Mouse (Mus musculus) left cerebral cortex, adult 9 months (tissue): ENCODE measurements around the gene Cdh6.

Experiments
- DNase-seq, 2 experiments: peaks; one replicate each; pipeline ENCODE4 v3.0.0; 2022; ENCODE audit warnings: low spot score in 2 of 2

Cdh6 gene

GRCm38 (mm10) chr15:13173071-13173778 is at the start of gene Cdh6:
Gene Cdh6 (minus strand): TSS chr15:13173675.
- peak in 1 of 2 experiments; percentile 53 for DNase-seq

- no peak for DNase-seq
Observed at GRCm38 (mm10) chr15:13219727-13220454, 46.4 kb upstream of the Cdh6 start.

- no peak for DNase-seq
Observed at GRCm38 (mm10) chr15:13217800-13218199, 44.3 kb upstream of the Cdh6 start.

- DNase-seq, result no peak
Observed at GRCm38 (mm10) chr15:13217161-13217560, 43.7 kb upstream of the Cdh6 start.

DNA sequence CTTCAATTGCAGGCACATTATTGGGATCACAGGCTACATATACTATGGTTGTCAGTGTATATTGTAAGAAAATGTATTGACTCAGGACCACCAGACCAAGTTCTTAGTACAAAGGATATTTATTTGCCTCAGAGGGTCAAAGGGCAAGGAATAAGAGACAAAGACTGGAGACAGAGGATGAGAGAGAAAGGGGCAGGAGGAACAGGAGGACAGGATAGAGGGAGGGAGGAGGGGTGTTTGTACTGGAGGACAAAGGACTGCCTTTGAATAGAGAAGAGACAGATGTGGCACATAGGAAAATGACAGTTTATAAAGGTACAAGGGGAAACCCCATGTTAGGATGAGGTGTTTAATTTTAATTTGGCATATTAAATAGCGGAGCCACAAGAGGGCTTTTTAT is 39.5 kb upstream of the Cdh6 start:
- no peak for DNase-seq

DNA sequence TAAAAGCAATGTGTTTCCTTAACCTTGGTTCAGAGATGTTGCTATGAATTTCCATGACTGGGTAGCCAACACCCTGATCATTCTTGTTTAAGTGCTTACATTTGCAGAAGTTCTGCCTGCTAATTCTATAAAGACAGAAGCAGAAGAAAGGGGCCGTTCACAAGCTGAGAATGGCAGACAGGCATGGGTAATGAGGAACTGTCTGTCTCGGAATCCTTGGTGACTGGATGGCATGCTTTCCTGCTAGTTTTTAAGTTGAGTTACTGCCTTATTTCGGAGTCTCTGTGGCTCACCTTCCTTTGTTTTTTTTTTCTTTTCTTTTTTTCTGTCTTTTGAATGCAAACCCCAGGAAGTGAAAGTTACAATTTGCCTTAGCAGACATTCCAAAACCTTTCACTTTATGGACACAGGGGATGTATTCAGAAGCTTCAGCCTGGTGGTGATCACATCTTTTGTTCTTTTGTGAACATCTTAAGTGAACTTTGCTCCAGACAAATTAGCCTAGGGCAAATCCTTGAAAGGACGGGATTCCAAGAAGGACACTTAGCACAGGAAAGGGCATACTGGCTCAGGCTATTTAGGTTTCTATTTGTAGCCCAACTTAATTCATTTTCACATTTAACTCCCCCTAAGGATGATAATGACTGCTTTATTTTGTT is 38.7 kb upstream of the Cdh6 start:
- DNase-seq, result no peak

DNA sequence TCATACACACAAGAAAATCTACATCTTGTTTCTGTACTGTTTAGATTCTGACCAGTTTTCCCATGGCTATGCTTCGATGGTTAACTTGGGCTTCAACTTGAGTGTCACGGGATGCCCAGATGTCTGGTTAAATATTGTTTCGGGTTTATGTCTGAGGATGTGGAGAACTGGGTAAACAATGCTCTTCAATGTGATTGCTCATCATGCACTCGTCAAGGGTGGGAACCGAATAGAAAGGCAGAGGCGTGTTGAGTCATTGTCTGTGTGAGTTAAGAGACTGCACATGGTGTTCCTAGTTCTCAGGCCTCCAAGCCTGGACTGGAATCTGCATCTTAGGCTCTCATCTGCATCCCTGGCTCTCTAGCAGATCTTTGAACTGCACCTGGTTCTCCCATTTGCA is 36.7 kb upstream of the Cdh6 start:
- peak in 1 of 2 experiments; percentile 10 for DNase-seq

GRCm38 (mm10) chr15:13208716-13209115 is 35.2 kb upstream of the Cdh6 start:
- no peak for DNase-seq

- no peak for DNase-seq
Observed at GRCm38 (mm10) chr15:13196237-13196636, 22.8 kb upstream of the Cdh6 start.

GRCm38 (mm10) chr15:13194048-13194447 is 20.6 kb upstream of the Cdh6 start:
- no peak for DNase-seq

DNA sequence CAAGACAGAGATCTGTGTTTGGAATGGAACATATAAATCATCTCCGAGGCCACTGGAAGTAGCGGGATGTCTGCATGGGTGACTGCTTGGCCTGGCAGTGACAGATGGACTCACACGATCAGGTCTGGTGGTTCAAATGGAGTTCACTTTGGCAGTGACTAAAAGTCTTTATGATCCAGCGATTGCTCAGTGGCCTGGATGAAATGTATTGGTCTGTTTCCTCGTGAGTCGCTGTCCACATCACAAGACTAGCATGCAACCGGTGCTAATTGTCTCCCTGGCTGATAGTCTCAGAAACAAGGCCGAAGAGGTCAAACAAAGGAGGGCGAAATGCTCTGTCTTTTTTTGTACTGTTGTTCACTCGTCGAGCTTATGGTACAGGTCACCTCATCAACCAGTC is 19.6 kb upstream of the Cdh6 start:
- no peak for DNase-seq

DNA sequence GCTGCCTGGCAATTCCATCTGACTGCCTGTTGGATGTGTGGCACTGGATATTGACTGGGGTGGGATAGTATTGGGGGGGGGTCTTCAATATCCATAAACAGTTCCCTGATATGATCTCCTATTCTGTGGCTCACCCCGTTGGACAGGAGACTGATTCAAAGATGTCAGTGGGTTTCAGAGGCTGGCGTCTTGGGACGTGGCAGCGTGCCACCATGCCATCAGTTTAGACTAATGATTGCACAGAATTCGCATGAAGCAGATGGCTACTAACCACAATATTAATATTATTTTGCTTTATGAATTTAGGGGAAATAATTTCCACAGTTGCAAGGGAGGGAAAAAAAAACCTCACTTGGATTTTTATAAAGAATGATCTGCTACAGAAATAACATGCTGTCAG is 10.2 kb upstream of the Cdh6 start:
- DNase-seq, result no peak

DNA sequence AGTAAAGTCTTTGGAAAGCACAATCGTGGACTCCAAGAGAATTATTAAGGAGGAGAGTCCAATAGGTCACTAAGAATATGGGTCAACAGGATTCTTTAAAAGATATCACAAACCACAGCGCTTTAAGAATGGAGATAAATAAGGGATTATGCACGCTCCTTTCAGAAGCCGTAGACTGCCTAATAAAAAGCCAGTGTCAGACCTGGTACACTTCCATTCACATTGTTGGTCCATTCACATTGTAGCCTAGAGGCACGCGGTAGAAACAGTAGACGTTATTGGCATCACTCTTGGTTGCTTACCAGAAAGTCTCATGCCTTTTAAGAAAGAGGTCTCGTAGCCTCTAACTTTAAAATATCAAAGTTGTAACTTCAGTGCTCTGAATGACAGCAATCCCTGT is 8.0 kb upstream of the Cdh6 start:
- DNase-seq, result no peak

GRCm38 (mm10) chr15:13181014-13181413 is 7.5 kb upstream of the Cdh6 start:
- no peak for DNase-seq

DNA sequence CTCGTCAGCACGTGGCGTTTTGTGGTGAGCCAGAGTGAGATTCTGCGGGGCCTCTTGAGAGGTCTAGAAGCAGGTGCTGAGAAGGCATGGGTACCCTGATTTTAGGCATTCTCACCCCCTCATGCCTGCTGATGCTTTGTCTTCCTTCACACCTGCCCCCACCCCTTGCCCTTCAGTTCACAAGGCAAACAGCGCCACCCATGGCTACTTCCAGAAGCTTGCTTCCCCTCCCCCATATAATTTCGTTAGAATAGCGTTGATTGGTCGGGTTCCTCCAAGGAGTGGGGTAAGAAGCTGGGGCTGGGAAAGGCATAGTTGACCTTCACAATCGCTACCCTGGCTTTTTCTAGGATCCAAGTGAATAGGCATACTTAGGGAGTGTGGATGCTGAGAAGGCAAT is 2.5 kb upstream of the Cdh6 start:
- DNase-seq, result no peak

DNA sequence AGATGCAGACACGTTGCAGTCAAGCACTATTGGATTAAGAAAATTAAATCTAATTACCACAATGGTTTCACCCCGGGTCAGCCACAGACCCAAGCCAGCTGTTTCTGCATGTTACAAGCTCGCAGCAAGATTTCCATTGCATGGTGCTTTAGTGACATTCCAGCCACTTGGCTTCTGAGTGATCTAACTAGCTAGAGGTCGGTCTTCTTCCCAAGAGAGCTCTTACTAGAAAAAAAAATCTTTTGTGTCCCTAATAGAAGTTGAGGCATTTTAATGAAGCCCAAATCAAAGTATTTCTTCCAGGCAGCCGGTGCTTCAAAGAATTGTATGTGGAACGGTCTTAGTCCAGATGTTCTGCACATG is 1.1 kb upstream of the Cdh6 start:
- DNase-seq, result no peak

GRCm38 (mm10) chr15:13173840-13174617 is 554 bp upstream of the Cdh6 start:
- DNase-seq, result no peak

GRCm38 (mm10) chr15:13172365-13173070 is 957 bp downstream of the Cdh6 start:
- DNase-seq, result no peak

GRCm38 (mm10) chr15:13171486-13172364 is 1.8 kb downstream of the Cdh6 start:
- no peak for DNase-seq

DNA sequence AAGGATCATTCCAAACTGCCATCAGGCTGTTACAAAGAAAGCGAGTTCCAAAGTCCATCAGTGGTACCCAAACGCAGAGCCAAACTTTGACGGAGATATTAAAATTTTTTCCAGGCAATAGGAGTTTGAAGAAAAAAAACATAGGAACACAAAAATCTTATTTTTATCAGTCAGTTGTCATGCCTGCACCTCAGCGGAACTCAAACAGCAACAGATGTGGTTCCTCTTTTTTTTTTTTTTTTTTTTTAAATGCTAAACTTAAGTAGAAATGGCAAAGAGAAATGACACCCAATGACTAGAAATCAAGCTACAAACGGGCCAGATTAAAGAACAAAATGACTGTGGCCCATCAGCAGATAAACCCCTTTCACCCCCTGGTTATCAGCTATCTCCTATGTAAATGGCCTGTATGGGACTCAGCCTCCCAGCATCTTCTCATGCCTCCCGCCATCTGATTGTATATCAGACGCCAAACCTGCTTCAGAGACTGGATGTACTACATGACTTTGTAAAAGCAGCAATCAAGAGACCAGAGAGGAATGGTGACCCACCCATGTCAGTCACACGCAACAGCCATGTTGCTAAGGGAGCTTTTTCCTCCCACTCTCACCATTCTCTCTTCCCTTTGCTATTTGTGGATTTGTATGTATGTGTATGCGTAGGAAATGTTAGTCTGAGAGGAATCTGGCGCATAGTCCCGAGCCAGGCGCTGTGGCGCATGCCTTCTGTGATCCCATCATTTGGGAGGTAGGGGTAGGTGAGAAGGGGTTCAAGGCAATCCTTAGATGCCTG is 8.2 kb downstream of the Cdh6 start:
- no peak for DNase-seq
